Mouse (Mus musculus): ENCODE data around the gene Actg1.

Actg1 gene

GRCm38 (mm10) chr11:120345067-120345681 lies 3.2 kb downstream of the Actg1 start:
- peak; percentile 39 to 42 for DNase-seq (ENCODE audit: low spot score in 2 of 2)

- peak; percentile 16 to 34 for DNase-seq (ENCODE audit: low spot score in 2 of 2)
Observed at GRCm38 (mm10) chr11:120344310-120344920, 3.9 kb downstream of the Actg1 start.

DNA sequence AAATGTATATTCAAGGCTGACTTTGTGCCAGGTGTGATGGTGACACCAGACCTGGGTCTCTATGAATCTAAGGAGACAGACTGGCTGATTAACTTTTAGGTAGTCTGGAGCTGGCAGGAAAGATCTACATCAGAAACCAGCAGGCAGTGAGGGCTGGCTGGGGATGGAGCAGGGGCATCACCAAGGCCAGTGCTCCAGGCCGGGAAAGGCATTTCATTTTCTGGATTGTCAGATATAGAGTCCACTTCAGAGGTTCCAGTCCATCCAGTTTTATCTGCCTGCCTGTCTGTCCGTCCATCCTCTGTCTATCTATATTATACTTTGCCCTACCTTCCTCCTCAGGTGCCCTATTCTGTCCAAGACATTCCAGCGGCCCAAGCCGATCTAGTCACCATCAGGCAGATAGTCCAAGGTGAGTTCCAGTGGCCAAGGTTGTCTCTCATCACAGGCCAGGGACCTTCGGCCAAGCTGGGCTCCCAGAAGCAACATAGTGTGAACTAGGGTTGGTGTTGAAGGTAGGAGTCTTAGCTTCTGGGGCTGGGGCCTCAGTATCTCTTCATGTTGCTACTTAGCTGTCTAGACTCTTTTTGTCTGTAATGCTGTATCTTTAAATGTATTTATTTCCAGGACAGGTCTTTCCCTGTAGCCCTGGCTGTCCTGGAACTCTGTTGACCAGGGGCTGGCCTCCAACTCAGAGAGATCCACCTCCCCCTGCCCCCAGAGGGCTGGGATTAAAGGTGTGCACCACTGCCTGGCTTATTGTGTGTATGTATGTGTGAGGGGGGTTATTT lies 4.6 kb downstream of the Actg1 start:
- peak; percentile 28 to 43 for DNase-seq (ENCODE audit: low spot score in 2 of 2)

DNA sequence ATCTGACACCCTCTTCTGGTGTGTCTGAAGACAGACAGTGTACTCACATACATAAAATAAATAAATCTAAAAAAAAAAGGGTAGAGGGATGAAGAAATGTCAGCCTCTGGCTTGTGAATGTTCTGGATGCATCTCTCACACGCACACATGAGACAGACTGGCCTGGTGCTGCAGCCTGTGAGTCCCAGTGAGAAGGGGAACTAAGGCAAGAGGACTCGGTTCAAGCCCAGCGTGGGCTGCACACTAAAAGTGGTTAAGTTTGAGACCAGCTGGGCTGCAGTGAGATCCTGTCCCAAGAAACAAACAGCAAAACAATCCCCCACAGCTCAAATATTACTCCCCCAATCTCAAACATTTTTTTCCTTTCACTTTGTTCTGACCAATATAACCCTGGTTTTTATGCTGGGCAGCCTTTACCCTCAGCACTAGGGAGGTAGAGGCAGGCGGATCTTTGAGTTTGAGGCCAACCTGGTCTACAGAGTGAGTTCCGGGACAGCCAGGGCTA lies 5.6 kb downstream of the Actg1 start:
- peak in 1 of 2 experiments; percentile 14 for DNase-seq (ENCODE audit: low spot score in 2 of 2)

DNA sequence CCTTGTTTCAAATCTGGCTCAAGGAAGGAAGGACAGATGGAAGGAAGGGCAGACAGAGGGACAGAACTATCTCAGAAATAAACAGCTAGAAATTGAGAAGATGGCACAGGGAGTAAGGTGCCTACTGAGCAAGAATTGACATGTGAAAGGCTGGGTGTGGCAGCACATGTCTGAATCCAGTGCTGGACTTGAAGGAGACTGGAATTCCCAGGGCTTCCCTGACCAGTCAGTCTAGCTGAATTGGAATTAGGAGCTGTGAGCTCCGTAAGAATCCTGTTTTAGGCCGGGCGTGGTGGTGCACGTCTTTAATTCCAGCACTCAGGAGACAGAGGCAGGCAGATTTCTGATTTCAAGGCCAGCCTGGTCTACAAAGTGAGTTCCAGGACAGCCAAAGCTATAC lies 6.7 kb downstream of the Actg1 start:
- DNase-seq (ENCODE audit: low spot score in 2 of 2): no peak

GRCm38 (mm10) chr11:120339978-120340513 lies 8.3 kb downstream of the Actg1 start:
- DNase-seq (ENCODE audit: low spot score in 2 of 2): peak; percentile 13 to 21

- peak in 1 of 2 experiments; percentile 9 for DNase-seq (ENCODE audit: low spot score in 2 of 2)
Observed at GRCm38 (mm10) chr11:120338786-120339185, 9.6 kb downstream of the Actg1 start.

- no peak for DNase-seq (ENCODE audit: low spot score in 2 of 2)
Observed at GRCm38 (mm10) chr11:120337447-120337846, 10.9 kb downstream of the Actg1 start.

GRCm38 (mm10) chr11:120335431-120336021 lies 12.8 kb downstream of the Actg1 start:
- peak; percentile 22 to 24 for DNase-seq (ENCODE audit: low spot score in 2 of 2)

- DNase-seq (ENCODE audit: low spot score in 2 of 2): peak in 1 of 2 experiments; percentile 15
Observed at GRCm38 (mm10) chr11:120320156-120320555, 28.2 kb downstream of the Actg1 start.

- DNase-seq (ENCODE audit: low spot score in 2 of 2): peak; percentile 18 to 23
Observed at GRCm38 (mm10) chr11:120319310-120319709, 29.0 kb downstream of the Actg1 start.

GRCm38 (mm10) chr11:120317456-120317855 lies 30.9 kb downstream of the Actg1 start:
- DNase-seq (ENCODE audit: low spot score in 2 of 2): peak; percentile 18 to 21

DNA sequence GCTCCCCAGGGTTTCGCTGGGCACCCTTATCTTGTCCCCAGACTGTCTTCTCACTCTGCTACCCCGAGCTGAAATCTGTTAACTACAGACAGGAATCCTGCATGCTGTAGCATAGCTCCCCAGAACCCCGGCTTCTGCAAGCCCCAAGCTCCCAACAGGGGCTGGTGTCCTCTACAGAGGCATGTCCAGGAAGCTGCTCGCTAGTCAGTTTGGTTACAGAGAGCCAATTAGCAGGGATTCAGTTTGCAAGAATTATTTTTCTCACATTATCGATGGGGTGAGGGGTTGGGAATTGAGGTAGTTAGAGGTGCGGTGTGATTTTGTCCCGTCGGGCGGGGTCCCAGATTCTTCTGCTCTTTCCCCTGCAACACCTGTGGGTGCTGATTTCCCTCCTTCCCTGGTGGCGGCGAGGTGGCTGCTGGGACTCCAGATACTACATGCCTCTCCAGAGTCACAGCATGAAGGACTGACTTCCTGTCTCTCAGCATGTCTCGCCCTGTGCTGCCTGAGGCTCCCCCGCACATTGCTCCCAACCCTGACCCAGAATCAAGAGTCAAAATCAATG lies 31.6 kb downstream of the Actg1 start:
- peak; percentile 45 to 47 for DNase-seq (ENCODE audit: low spot score in 2 of 2)

- peak; percentile 96 to 98 for DNase-seq (ENCODE audit: low spot score in 2 of 2)
Observed at GRCm38 (mm10) chr11:120315832-120316689, 32.3 kb downstream of the Actg1 start.

GRCm38 (mm10) chr11:120315416-120315761 lies 33.0 kb downstream of the Actg1 start:
- DNase-seq (ENCODE audit: low spot score in 2 of 2): peak; percentile 51 to 75

DNA sequence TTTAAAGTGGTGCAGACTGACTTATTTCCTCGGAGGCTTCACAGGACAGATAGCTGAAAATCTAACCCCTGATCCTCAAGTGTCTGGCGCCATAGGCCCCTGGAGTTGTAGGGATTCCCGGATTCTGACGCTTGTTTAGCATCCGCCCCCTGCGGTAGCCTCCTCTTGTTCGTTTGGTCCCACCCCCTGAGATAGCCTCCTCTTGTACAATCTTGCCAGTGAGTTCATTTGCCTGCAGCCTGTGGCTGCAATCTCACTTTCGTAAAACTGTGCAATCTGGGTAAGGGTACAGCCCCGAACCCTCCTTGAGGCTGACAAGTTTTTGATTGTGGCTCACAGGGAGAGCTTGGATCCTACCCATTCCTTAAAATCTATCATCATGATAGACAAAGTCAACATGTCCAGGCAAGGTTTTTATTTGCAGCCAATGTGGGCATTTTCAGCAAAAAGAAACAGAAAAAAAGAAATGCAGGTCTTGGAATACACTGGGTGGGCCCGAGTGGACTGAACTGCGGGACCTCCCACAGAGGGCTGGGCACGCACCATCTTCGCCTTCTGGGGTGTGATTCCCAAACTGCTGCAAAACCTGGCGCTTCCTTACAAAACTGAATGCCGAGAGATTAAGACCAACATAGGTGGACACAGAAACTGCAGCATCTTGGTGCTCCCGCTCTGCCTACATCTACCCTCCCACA lies 33.5 kb downstream of the Actg1 start:
- DNase-seq (ENCODE audit: low spot score in 2 of 2): peak; percentile 22 to 31

- peak; percentile 20 to 34 for DNase-seq (ENCODE audit: low spot score in 2 of 2)
Observed at GRCm38 (mm10) chr11:120313906-120314685, 34.2 kb downstream of the Actg1 start.

GRCm38 (mm10) chr11:120312069-120312468 lies 36.3 kb downstream of the Actg1 start:
- peak; percentile 20 to 24 for DNase-seq (ENCODE audit: low spot score in 2 of 2)

GRCm38 (mm10) chr11:120311561-120311960 lies 36.8 kb downstream of the Actg1 start:
- peak; percentile 24 to 33 for DNase-seq (ENCODE audit: low spot score in 2 of 2)
